Mouse (Mus musculus): ENCODE measurements at regions not wholly inside any gene's neighbourhood (a gene's known extent, or its start where the extent isn't known, plus 50 kb on each side); places are given as distances from the start of the nearest gene placed in this dataset.

DNA sequence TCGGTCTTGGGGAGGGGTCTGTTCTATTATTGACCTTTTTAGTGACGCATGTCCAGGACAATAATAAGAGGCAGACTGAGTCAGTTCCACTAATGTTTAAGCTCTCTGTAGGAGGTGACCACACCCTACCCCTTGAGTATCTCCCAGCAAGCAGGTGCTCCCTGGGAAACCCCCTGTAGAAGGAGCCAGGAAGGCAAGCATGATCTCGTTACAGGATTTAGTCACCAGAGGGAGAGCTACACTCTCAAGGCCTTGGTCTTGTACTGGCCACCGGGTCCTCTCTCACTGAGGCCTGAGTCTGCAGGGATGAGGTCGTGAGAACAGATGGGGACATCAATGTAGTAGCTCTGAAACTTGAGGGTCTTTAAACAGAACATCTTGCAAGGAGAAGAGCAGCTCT is 55.3 kb upstream of the Ccnd2 start:
- no peak for DNase-seq (ENCODE audit: low spot score)

DNA sequence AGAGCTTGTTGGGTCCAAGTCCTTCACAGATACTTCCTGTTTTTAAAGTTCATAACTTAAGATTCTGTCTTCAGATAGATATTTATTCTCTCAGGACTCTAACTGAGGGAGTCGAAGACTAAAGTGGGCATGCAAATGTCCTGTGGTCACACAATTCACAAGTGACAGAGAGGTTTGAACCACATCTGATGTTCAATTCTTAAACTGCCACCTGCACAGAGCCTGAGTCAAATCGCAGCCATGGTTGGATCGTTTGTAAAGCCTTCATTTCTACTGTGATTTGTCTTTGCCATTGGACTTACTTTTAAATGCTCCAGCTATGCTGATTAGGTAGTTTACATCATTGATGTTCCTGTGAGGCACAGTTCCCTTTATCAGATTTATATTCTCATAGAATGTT is 61.4 kb upstream of the Ccnd2 start:
- no peak for DNase-seq (ENCODE audit: low spot score)

DNA sequence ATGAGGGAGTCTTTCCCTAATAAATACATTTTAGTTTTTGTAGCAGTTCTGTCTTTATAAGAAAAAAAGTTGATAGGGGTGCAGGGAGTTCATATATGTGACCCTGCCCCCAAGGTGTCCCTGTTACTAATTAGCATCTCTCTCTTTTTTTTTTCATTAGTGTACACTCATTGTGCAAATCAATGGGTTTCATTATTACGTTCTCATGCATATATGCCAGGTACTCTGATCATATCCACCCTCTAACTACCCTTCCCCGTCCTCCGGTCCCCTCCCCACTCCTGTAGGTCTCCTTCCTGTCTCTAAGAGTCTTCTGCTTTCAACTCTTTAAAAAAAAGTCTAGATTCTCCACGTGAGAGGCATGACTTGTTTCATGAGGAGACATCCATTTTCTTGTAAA is 63.9 kb upstream of the Ccnd2 start:
- no peak for DNase-seq (ENCODE audit: low spot score)

DNA sequence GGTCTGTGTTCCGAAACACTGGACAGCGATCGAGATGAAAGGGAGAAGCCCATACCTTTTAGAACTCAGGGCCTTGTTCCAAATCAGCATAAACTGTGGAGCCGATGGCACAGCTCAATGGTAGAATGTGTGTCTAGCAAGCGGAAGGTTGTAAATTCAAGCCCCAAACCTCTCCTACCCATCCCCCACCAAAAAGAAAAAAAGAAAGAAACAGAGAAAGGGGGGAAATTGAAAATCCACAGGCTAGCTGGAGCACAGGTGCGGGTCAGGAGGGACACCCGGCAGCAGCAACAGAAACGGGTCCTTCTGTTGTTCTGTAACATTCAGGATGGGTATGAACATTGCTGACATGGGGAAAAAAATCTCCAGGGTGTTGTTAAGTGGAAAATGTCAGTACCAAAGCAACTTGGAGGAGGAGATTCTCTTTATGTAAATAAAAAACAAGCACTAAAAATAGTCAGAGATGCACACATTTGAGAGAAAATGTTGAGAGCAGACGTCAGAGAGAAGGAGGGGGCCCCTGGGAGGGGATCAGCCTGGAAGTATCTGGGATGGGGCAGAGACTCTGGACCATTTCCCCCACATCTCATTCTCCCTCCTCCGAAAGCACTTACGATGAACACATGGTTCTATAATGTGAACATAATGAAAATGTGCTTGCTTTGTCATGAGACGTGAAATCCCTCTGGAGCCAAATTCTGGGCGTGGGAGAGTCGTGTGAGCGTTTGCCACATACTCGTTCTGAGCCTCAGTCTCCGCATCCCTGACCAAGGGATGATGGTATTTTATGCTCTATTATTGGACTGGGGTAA is 66.8 kb upstream of the Ccnd2 start:
- DNase-seq (ENCODE audit: low spot score) = no peak

DNA sequence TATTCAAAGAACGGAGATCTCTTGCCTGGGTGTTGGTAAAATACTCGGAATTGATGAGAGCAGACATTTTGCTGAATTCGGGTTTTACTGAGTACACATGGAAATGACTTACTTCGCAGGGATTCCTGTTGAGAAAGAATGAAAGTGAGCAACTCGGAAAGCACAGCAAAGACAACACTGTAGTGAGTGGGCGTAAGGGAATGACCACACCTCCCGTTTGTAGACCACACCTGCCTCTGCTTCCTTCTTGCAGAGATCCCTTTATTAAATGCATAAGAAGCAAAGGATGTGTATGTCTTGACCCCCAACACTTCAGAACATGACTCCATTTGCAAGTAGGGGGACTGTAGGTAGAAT is 67.4 kb upstream of the Ccnd2 start:
- DNase-seq (ENCODE audit: low spot score) = no peak

DNA sequence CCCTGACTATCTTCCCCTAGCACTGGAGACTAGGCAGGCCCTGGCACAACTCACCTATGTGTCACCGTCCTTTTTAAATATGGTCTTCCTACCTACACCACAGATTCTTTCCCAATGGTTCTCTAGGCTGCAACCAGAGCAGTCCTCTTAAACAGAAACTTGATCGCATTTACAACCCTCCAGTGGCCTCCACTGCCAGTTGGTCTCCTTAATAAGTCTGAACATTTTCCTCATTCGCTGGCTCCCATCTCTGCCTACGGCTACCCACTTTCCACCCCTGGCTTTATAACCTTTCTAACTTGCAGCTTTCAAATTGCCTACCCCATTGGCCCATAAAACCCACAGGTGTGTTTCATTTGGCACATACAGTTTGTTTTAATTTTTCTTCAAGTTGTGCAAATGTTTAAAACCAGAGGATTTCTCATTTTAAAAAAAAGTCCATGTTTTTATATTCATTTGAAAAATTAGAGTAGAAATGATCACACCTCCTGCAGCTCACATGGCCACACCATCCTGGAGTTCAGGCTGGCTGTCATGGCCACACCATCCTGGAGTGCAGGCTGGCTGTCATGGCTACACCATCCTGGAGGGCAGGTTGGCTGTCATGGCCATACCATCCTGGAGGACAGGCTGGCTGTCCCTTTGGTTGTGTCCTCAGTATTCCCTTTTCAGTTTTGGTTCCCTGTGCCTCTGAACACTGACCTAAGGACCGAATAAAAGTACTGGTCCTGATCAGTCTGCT is 74.4 kb upstream of the Ccnd2 start:
- no peak for DNase-seq (ENCODE audit: low spot score)

DNA sequence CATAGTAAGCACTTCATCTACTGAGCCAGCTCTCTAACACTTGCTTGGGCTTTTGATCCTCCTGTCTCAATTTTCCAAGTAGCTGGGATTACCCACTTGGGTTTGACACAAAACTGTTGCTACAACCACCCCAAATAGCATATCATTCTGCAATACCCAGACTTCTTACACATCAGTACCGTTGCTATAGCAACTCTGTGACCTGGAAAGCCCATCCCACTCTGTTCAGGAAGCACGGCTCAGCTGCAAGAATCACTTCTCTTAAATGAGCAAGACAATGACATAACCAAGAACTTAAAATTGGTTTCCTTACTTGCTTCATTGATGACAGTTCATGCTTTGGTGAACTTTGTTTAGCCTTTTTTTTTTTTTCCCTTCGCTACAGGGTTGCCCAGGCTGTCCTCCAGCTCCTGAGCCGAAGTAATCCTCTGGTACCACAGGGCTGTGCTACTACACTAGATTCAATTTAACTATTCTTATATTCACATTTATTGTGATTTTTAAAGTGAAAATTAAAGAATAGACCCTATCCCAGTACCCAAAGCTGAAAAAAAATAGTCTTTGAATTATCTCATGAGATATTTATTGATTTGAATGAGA is 84.6 kb upstream of the Ccnd2 start:
- DNase-seq (ENCODE audit: low spot score) = no peak

DNA sequence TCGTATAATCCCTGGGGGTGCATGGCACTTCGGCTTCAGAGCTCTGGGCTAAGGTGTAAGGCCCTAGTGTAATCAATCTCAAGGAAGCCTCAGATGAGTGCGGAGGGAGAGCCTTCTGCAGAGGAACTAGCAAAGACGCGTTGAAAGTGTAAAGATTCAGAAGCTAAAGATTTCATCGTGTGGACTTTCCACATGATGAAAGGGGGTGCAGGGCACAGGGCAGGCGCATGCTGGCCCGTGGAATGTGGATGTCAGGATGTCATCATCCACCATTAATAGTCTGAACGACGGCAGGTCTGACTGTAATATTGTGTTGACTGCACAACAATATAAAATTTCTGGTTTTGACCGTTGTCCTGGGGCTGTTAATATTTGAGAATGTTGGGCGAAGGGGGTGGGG is 85.2 kb upstream of the Ccnd2 start:
- DNase-seq (ENCODE audit: low spot score) = no peak

DNA sequence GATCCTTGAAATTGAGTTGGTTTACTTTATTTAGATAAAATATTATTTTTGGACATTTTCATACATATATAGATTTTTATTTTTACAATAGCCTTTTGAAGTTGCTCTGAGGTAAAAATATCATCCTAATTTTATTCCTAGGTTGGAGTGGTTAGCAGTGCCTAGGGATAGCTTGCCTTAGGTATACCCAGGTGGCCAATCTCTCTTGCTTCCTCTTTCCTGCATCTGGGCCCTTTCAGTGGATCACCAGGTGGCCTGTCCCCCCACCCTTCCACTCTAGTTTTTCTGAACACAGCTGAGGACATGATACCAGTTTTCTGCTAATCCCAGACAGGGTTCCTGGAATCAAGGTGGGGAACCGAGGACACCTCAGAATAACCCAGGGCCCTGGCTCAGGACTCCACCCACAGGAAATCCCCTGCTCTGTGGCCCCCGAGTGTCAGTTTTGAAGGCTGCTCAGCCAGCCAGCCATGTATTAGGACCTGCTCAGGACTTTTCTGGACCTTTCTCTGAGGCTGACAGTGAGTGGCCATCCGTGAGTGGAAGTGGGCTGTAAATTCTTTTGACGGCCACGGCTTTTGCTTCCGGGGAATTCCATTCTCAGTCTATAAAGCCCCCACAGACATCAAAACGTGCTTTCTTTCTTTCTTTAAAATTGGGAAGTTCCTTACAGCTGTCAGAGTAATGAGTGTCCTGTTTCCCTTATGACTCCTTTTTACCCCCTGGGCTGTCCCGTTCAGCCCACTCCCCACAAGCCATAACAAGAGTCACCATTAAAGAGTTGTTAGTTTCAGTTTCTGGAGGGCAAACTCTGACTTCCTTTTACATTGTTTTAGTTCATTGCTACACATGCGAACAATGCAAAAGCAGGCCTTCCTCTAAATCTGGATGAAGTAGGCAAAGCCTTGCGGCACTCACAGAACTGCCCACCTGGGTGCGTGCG is 87.8 kb upstream of the Ccnd2 start:
- no peak for DNase-seq (ENCODE audit: low spot score)

DNA sequence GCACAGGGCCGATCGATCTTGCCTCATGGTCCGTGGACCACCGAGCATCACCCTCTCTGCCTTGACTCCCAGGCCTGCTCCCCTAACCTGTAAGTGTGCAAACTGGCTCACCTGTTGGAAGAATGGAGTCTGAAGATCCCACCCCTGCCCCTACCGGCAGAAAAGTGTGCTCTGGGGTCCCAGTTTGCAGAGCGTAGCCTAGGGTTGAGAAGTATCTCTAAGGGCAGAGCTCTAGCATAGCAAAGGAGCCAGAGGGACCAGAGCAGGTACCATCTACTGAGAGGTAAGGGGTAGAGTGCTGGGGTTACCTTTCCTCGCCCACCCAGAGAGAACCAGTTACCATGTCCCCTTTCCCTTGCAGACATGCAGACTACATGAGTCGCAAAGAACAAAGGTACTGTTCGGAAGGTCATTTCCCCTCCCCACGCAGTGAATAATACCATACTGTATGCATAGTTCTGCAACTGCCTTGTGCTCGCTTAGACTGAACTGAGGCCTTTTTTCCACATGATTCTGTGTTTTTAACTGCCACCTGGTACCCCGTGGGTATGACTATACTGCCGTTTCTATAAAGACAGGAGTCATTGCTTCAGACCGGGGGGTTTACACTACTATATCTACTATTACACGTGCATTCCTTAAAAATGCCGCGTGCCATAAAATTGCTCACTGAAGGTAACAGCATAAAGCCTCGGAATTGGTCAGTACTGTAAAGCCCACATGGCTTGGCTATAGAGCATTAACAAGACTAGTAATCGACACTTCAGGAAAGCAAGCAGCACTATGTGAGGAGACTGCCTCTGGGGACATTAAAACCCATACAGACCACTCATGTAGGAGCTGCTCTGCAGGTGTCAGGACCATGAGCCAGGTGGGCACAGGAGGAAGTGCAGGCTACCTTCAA is 88.7 kb upstream of the Ccnd2 start:
- DNase-seq (ENCODE audit: low spot score) = no peak

DNA sequence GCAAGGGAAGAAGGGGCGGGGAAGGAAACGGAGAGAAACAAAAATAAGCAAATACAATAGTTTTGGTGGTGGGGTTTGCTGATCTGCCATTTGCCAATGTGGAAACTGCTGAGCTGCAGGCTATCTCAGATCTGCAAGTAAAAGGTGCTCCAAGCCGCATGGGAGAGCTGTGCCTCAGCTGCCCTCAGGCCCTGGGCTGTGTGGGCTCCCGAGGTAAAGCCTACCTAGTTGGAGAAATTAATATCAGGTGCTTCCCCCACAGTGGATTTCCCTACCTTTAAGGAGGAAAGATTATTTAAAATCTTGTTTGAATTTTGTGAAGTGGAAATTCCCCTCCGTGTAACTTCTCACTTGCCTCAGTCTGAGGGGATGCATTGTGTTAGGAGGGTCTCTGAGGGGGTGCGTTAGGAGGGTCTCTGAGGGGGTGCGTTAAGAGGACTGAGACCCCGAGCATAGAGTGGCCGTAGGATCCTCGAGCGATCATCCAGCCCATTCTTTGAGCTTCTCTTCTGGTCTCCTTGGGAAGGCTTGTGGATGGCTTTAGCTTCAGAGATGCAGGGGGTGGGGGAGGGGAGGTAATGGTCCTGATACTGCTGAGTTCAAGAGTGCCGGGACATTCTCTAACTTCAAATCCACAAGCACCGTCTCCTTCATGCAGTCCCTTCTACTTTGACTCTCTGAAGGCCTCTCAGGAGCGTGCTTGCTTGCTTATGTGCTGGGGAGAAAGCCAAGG is 89.9 kb upstream of the Ccnd2 start:
- DNase-seq (ENCODE audit: low spot score) = no peak

DNA sequence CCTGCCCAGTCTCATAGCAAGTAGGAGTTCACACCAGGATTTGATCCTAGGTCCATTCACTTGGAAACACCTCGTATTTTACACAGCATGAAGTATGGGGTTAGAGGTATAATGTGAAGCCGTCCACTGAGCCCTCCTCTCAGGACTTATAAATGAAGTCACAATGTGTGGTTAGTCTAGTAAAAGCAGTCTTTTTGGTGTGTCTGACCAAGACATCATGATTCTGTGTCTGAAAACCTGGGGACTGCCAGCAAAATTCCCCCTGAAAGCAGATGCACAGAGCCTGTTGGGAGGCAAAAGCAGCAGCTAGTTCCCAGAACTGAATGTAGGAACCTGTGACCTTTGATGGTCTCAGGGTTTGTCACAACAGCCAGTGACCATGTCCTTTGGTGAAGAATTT is 91.0 kb upstream of the Ccnd2 start:
- no peak for DNase-seq (ENCODE audit: low spot score)

DNA sequence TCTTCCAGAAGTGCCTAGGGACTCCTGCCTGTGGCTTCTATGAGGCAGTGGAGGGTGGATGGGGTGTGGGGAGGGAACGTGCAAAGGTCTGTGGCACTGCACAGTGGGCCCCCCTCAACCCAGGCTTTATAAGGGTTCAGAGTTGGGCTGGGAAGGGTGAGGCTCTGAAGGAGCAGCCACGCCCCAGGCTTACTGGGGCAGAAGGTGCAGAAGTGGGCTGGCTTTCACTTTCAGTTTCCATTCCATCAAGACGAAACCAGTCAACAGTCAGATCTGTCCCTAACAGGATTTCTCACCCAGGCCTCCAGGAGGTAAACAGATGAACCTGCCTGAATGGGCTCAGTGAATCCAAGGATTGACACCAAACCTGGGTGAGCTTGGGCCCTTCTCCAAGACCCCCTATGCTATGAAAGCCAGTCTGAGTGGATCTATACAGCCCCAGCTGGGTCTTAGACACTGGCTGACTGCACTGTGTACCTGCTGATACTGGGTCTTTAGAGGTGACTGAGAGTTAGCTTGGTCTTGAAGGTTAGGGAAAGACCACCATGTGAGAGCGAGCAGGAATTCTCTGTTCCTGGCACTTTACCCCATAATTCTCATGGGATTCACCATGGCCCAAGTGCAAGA is 93.9 kb upstream of the Ccnd2 start:
- DNase-seq (ENCODE audit: low spot score) = no peak

DNA sequence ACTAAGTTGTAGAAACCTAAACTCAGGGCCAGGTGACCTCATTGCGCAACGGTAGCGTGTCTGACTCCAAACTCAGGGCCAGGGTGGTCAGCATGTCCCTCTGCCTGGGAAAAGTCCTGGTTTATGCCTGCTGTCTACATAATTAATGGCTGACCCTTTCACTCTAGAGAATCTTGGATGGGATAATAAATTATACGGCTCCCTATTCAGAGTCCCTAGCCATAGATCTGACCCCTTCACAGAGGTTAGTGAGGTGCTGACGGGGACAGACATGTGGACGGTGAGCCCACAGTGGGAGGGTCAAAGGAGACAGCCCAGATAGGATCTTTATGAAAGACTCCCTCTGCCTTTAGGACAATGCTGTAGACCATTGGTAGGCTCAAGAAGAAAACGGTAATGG is 94.7 kb upstream of the Ccnd2 start:
- DNase-seq (ENCODE audit: low spot score) = no peak

DNA sequence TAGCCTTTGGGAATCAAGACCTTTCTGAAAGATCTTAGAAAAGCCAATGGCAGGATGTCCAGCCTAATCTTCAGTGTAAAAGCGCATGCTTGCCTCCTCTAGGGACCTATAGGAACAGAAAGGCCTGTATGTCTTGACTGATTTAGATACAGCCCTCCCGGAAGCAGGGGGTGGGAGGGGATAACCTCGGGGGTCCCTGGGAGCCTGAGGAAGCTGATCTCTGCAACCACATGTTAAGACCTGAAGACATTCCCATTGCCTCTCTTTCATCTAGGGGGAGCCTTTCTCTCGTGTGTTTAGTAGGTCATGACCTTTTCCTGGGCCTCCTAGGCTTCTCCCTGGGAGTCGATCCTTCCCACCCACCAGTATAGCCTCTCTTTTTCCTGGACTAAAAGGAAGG is 95.3 kb upstream of the Ccnd2 start:
- DNase-seq (ENCODE audit: low spot score) = no peak

DNA sequence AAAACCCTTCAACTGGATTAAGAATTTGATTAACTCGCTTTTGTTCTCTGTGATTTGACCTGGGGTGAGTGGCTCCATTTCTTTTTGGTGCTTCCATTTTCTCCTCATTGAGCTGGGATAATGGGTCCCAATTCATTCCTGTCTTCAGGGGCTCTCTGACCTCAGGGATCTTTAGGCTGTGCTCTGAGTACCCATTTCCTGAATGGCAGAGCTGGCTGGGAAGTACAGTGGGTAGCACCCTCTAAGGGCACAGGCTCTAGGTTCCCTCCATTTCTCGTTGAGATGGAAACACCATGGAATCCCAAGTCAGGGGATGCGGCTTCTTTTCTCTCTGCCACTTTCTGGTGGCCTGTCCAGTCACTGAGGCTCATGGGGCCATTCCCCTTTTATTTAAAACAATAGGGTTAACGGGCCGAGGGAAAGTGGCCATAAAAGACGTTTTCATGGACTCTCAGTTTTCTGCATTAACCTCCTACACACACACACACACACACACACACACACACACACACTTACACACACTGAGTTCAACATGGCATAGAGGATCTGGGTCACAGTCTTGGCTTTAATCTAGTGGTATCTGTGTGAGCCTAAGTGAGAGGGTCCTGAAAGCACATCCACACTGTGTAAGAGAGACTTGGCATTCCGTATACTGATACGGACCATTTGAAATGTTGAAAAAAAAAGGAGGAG is 98.3 kb upstream of the Ccnd2 start:
- DNase-seq (ENCODE audit: low spot score) = no peak

DNA sequence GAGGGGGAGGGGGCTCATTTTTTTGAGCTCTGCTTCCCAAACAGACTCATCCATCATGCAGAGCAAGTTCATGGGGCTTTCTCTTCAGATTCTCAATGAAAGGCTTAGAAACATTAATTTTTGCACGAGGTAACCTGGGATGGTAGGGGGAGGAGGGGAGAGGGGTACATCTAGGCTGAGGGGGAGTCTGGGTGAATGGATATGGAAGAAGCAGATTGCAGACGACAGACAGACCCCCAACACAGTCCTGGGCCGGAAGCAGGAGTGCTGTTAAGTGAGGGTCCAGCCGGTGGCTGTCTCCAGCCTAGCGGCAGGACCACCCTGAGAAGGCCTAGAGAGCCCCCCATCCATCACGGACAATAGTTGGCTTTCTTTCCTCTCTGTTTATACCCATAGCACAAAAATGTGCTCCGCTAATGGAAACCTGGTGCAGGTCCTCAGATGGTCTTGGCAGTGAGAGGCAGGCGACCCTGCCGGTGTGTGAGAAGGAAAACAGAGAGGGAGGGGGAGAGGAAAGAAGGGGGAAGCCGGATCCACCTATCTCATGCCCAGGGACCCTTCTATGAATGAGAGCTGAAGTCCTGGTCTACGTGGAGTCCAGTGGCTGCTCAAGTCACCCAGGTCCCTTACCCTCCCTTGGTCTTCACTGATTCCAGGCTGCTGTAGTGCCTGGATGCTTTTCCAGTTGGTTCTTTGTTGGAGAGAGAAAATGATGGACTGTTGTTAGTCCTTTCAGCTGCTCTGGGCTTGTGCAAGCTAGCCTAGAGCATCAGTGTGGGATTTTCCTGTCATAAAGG is 99.1 kb upstream of the Ccnd2 start:
- no peak for DNase-seq (ENCODE audit: low spot score)

DNA sequence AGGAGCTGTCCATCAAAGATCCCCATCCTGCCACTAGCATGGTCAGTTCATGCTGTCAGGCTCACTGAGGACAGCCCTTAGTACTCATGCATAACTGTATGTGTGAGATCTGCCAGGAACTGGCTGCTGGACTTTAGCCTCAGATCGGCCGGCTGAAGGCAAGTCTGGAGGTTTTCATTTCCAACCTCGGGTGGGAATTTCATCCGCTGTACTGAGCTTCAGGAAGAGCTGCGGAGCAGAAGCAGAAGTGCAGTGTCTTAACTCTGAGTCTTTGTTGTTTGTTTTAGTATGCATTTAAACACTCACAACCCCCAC is 99.6 kb upstream of the Ccnd2 start:
- no peak for DNase-seq (ENCODE audit: low spot score)
